Mouse (Mus musculus) C2C12 (cell line): ENCODE measurements around the gene Mtss1l.

Experiments
- CTCF ChIP-seq: IDR thresholded peaks from one replicate; pipeline ENCODE4 v1.5.1; 2011; ENCODE audit not compliant: control insufficient read depth, insufficient read depth, insufficient read length
- MAX ChIP-seq: IDR thresholded peaks from one replicate; pipeline ENCODE4 v1.6.1; 2011; ENCODE audit warnings: mild to moderate bottlenecking, control low read depth
- MYOD1 ChIP-seq: IDR thresholded peaks from one replicate; pipeline ENCODE4 v1.6.1; 2011; ENCODE audit warnings: low read depth; ENCODE audit not compliant: control insufficient read depth, insufficient read length

GRCm38 (mm10) chr8:110700561-110700960 is 20.7 kb upstream of the Mtss1l start:
- TF ChIP-seq CTCF (no peak), MYOD1 (no peak), MAX (no peak)
